Mouse (Mus musculus) liver, postnatal 0 days (tissue): Measurements from ENCODE around the gene Lrig1.

Experiments
- CTCF ChIP-seq: sonication (generic); IDR thresholded peaks from 2 replicates; pipeline ENCODE4 v1.5.1; 2016; ENCODE audit warnings: antibody characterized with exemption, low read depth
- EP300 ChIP-seq: IDR thresholded peaks from 2 replicates; pipeline ENCODE4 v1.6.1; 2016; ENCODE audit warnings: antibody characterized with exemption, low read depth, mild to moderate bottlenecking

DNA sequence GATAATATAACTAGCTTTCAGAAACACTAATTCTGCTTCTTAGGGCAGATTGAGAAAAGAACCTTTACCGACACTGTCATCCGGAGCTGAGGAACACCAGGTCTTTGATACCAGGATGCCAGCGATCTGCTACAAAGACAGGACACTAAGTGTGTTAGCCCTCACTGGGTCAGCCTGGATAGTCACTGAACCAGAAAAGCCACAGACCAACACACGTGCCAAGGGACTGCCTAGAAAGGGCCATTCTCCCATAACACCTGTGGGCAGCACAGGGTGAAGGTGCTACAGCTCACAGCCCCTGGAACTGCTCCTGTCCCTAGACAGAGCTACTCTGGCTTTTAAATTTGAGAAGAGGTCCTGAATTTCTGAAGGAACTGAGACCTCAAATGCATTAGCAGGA is 32.8 kb downstream of the Lrig1 start:
- TF ChIP-seq EP300 (no peak), CTCF (no peak)
